Mouse (Mus musculus) C2C12 (cell line): ENCODE results near the gene Atcay. TPM values are rescaled to one million over a fixed set of nuclear protein-coding genes. Genes with fewer than 3 reads are reported as not detected.

ENCODE experiments used
- H3K27me3 ChIP-seq: one replicate; pipeline ENCODE4 v1.6.1; 2011; ENCODE audit not compliant: control insufficient read depth, insufficient read depth, insufficient read length
- H3K36me3 ChIP-seq: one replicate; pipeline ENCODE4 v1.6.1; 2011; ENCODE audit not compliant: control insufficient read depth, insufficient read depth
- H3K4me3 ChIP-seq: one replicate; pipeline ENCODE4 v1.5.1; 2011; ENCODE audit warnings: mild to moderate bottlenecking, control low read depth; ENCODE audit not compliant: poor library complexity, insufficient read depth, severe bottlenecking
- H3K79me2 ChIP-seq: one replicate; pipeline ENCODE4 v1.6.1; 2011; ENCODE audit not compliant: control insufficient read depth, insufficient read depth
- H3K79me3 ChIP-seq: one replicate; pipeline ENCODE4 v1.6.1; 2011; ENCODE audit warnings: low read depth, control low read depth
- H3ac ChIP-seq: one replicate; pipeline ENCODE3; 2011; ENCODE audit warnings: low read depth; ENCODE audit not compliant: control insufficient read depth, insufficient read length
- CEBPB ChIP-seq: IDR thresholded peaks from one replicate; pipeline ENCODE4 v1.6.1; 2011; ENCODE audit warnings: low read depth, mild to moderate bottlenecking, control low read depth, moderate library complexity
- CTCF ChIP-seq: IDR thresholded peaks from one replicate; pipeline ENCODE4 v1.5.1; 2011; ENCODE audit not compliant: control insufficient read depth, insufficient read depth, insufficient read length
- FOSL1 ChIP-seq: IDR thresholded peaks from one replicate; pipeline ENCODE4 v1.8.0; 2011; ENCODE audit warnings: mild to moderate bottlenecking, low read length; ENCODE audit not compliant: poor library complexity, insufficient read depth, severe bottlenecking
- MAX ChIP-seq: IDR thresholded peaks from one replicate; pipeline ENCODE4 v1.6.1; 2011; ENCODE audit warnings: mild to moderate bottlenecking, control low read depth
- MYOD1 ChIP-seq: IDR thresholded peaks from one replicate; pipeline ENCODE4 v1.6.1; 2011; ENCODE audit warnings: low read depth; ENCODE audit not compliant: control insufficient read depth, insufficient read length
- MYOG ChIP-seq: IDR thresholded peaks from one replicate; pipeline ENCODE4 v1.6.1; 2011; ENCODE audit not compliant: control insufficient read depth, insufficient read length; ENCODE audit errors: extremely low read depth
- USF1 ChIP-seq: IDR thresholded peaks from one replicate; pipeline ENCODE4 v1.6.1; 2011; ENCODE audit warnings: low read depth, mild to moderate bottlenecking, control low read depth, moderate library complexity
- polyA plus RNA-seq: library from polyadenylated mRNA; unstranded; fragments of >200 nt; fragmentation: generic; extraction: Trizol; gene quantifications from one replicate; pipeline ENCODE4 v1.2.1, GENCODE M21; 2012; ENCODE audit warnings: missing spikeins

Gene Atcay
- polyA plus RNA-seq, 1 experiment, result 0.26 TPM

GRCm38 (mm10) chr10:81201807-81202758, 28.6 kb downstream of the Atcay start, which contains the start of gene Nmrk2:
TSS of gene Nmrk2 (minus strand) at chr10:81202051.
- TF ChIP-seq CTCF (no peak), MYOD1 (no peak), MAX (no peak), FOSL1 (no peak), CEBPB (no peak), MYOG (no peak), USF1 (no peak)
- Histone ChIP-seq H3K36me3 (no peaks in the 10 kb centered on the region), H3K4me3 (no peak within 1 kb of the TSS), H3K79me2 (no peaks in the 10 kb centered on the region), H3ac (no peak within 1 kb of the TSS), H3K27me3 (peaks cover 10% of the 10 kb centered on the region), H3K79me3 (no peaks in the 10 kb centered on the region)

GRCm38 (mm10) chr10:81200605-81201287, 29.9 kb downstream of the Atcay start:
- Histone ChIP-seq H3K79me2 (no peaks in the 10 kb centered on the region), H3ac (no peak overlapping the region), H3K79me3 (no peaks in the 10 kb centered on the region), H3K4me3 (no peak overlapping the region), H3K36me3 (no peaks in the 10 kb centered on the region), H3K27me3 (peaks cover 4% of the 10 kb centered on the region)
- TF ChIP-seq FOSL1 (no peak), CEBPB (no peak), USF1 (no peak), MYOG (no peak), MAX (no peak), CTCF (no peak), MYOD1 (no peak)

- TF ChIP-seq USF1, result no peak
- H3K4me3 ChIP-seq, result no peak overlapping the region
- peaks cover 4% of the 10 kb centered on the region for H3K27me3 ChIP-seq
- no peak overlapping the region for H3ac ChIP-seq
- H3K79me2 ChIP-seq, result no peaks in the 10 kb centered on the region
- H3K79me3 ChIP-seq, result no peaks in the 10 kb centered on the region
- no peaks in the 10 kb centered on the region for H3K36me3 ChIP-seq
These were observed 30.5 kb downstream of the Atcay start for GRCm38 (mm10) chr10:81200141-81200540.

GRCm38 (mm10) chr10:81198990-81199389, 31.6 kb downstream of the Atcay start:
- peaks cover 4% of the 10 kb centered on the region for H3K27me3 ChIP-seq

GRCm38 (mm10) chr10:81198230-81198629, 32.4 kb downstream of the Atcay start:
- Histone ChIP-seq H3K36me3 (no peaks in the 10 kb centered on the region), H3ac (no peak overlapping the region), H3K79me3 (no peaks in the 10 kb centered on the region), H3K4me3 (no peak overlapping the region), H3K79me2 (no peaks in the 10 kb centered on the region), H3K27me3 (peaks cover 4% of the 10 kb centered on the region)
- TF ChIP-seq USF1 (no peak), CTCF (no peak), MYOG (no peak), FOSL1 (no peak)

More at GRCm38 (mm10) chr10:81198990-81199389, 31.6 kb downstream of the Atcay start:
- Histone ChIP-seq H3K79me2 (no peaks in the 10 kb centered on the region), H3K79me3 (no peaks in the 10 kb centered on the region), H3K4me3 (no peak overlapping the region), H3ac (no peak overlapping the region), H3K36me3 (no peaks in the 10 kb centered on the region)
- TF ChIP-seq CEBPB, result no peak
- TF ChIP-seq FOSL1, result no peak
- TF ChIP-seq MYOD1, result no peak
- TF ChIP-seq CTCF, result no peak
- no peak for TF ChIP-seq MYOG
- no peak for TF ChIP-seq USF1
- no peak for TF ChIP-seq MAX
